Mouse (Mus musculus) gastrocnemius, postnatal 4 days (tissue): ENCODE data around the gene Fmo6. TPM values are rescaled to one million over a fixed set of nuclear protein-coding genes. Genes with fewer than 3 reads are reported as not detected.

Experiments used
- DNase-seq, 2 experiments: peaks; one replicate each; pipeline ENCODE4 v3.0.0; 2021 to 2022; ENCODE audit warnings: low spot score in 2 of 2, mixed read lengths in 2 of 2
- total RNA-seq, 2 experiments: library from RNA; stranded (reverse); gene quantifications; 2 replicates each; pipeline ENCODE4 v1.2.3; 2021

Fmo6 gene
- total RNA-seq, 2 experiments from 2014 or later = 0.16 TPM; not detected in 1

GRCm38 (mm10) chr1:162914932-162915556 lies 22.3 kb downstream of the Fmo6 start:
- DNase-seq = no peak

- no peak for DNase-seq
Measured at GRCm38 (mm10) chr1:162912085-162912484, 25.2 kb downstream of the Fmo6 start.

DNA sequence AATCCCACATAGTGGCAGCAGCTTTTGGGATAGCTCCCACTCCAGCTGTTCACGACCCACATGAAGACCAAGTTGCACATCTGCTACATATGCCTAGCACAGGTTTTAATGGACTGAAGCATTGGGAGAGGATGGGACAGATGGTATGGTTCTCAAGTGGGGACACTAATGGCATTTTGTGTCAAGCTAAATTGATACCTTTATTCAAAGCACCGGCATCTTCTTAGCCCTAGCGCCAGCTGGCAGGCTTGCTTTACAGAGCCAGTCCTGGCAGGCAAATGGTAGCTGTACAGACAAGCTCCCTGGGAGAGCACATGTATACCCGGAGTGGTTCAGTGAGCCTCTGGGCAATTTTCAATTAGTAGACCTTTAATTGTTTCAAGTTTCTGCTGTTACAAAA lies 35.4 kb downstream of the Fmo6 start:
- DNase-seq = no peak

- DNase-seq = no peak
Measured at GRCm38 (mm10) chr1:162897838-162898811, 39.2 kb downstream of the Fmo6 start, which contains the start of gene Fmo2. Gene Fmo2, minus strand, starts transcription at chr1:162898726.

DNA sequence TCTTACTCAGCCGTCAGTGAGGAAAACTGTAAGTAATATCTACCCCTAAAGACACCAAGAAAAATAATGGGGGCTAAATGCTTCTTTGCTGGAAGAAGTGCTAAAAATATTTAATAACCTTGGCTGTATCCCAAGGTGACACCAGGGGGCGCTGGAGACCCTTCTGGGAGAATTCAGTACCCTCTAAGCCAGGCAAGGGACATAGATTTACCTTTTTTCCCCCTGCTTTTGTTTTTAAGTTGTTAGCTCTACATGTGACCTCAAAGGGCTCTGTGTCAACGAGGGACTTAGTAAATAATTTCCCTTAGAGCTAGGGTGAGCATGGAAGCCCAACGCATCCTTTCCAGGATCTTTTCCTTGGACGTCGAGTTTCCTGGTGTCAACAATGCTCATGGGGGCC lies 41.4 kb downstream of the Fmo6 start:
- DNase-seq = peak; percentile 57 to 76

- DNase-seq = no peak
Measured at GRCm38 (mm10) chr1:162893014-162893413, 44.3 kb downstream of the Fmo6 start.

DNA sequence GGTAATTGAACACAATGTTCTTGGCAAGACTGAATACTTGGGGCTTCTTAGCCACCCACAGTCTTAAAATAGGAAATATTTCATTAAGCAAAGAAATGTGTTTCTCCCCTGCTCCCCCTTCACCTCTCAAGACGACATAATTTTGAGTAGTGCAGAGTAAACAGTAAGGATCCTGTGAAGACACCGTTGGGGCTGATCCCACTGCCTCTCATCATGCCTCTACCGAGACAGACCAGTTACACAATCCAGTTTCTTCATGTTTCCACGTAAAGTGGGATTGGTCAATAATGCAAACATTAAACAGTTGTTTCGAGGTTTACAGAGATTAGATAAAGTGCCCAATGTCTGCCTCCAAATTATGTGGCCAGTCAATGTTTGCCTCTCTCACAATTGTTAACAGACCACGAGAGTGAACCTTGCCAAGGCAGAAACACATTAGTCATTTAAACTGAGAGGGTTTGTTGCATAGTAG lies 45.3 kb downstream of the Fmo6 start:
- no peak for DNase-seq

- no peak for DNase-seq
Measured at GRCm38 (mm10) chr1:162888646-162889045, 48.7 kb downstream of the Fmo6 start.

DNA sequence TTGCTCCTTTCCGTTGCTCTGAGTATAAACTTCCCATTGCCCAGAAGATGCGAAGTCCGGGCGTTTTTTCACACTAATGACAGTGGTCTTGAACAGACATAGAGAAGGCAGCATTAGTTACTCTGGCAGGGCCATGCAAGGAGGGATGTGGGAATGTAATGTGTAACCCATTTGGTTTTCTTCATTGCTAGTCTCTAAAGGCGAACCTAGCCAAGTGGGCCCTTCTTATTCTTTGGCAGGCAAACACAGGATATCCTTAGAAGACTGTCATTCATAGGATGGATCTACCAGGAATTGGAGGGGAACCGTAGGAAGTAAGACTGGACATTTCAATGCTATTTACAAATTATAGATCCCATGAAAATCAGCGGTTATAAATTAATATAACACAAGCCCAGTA lies 49.7 kb downstream of the Fmo6 start:
- no peak for DNase-seq

DNA sequence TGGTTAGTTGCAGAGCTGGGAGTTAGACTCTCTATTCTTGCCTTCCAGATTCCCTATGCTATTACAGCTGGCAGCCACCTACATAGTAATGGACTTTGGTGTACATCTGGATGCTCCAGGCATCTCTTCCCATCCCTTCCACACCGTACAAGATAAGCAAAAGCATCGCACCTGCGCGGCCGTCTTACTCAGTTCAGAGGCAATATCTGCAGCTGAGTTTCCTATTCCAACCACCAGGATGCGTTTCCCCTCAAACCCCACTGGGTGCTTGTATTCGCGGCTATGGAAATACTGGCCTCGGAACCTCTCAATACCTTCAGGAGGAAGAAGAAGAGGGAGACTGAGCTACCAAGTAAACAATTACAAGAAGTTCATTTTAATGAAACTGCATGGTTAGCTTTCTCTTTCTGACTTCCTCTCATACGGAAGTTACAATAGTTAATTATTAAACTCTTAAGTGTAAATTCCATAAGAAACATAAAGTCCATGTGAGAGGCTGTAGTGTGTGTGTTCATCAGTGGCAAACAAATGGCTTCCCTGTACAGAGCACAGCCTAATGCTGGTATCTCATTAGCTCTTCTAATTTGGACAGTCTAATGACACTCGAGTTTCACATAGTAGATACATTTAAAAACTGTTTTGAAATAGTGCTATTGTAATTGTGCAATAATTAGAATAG lies 51.0 kb downstream of the Fmo6 start:
- no peak for DNase-seq

DNA sequence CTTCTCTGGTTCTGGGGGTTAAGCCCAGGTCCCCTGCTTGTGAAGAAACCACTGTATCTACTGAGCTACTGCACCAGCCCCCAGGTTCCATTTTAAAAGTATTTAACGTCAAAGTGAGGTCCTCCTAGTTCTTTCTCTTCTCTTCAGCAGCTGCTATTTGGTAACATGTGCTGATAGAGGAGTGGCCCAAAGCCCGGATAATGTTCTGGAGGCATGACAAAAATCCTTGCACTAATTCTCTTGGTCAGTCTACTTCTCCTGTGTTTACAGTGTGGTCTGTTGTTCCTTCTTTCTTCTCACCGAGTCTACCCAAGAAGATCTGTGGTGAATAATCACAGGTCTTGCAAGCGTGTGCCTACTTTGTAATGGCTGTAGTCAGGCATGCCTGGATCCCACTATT lies 54.6 kb downstream of the Fmo6 start:
- no peak for DNase-seq

DNA sequence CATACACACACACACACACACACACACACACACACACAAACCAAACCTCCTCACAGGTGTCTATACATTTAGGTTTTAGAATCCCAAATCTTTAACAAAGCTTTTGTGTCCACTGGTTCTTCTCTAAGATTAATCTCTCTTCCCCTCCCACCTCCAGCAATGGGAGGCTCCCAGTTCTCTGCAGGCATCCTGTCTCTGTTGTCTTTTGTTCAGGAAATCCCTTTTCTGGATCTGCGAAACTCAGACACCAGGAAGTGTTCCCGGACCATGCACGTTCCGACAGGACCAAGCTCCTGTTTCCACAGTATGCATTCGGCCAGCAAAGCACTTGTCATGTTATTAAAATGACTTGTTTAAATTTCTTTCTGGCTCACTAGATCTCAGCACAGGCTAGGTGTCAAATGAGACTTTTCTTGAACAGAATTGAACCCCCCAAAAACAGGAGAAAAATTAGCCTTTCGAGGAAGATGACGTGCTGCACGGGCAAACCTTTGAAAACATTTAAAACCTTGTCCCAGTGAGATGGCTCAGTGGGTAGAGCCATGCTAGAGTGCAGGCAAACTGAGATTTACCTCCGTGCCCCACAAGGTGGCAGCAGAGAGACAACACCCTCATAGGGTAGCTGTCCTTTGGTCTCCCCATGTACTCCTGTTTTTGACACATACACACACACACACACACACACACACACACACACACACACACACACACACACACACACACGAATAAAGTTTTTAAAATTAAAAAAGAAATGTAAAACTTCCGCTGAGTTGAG lies 57.5 kb downstream of the Fmo6 start:
- peak in 1 of 2 experiments; percentile 50 for DNase-seq

GRCm38 (mm10) chr1:162875091-162875490 lies 62.2 kb downstream of the Fmo6 start:
- DNase-seq = no peak

GRCm38 (mm10) chr1:162871701-162872311 lies 65.5 kb downstream of the Fmo6 start:
- DNase-seq = no peak

- DNase-seq = no peak
Measured at GRCm38 (mm10) chr1:162870978-162871377, 66.3 kb downstream of the Fmo6 start.

GRCm38 (mm10) chr1:162867396-162867795 lies 69.9 kb downstream of the Fmo6 start:
- no peak for DNase-seq
